Mouse (Mus musculus) activated CD4-positive, CD25-positive, alpha-beta regulatory T cell, adult 4 months (primary cell): ENCODE measurements at regions not wholly inside any gene's neighbourhood (a gene's known extent, or its start where the extent isn't known, plus 50 kb on each side); places are given as distances from the start of the nearest gene placed in this dataset.

Experiments used
- ATAC-seq: one replicate; pipeline ENCODE4 v1.8.0; 2017

GRCm38 (mm10) chr6:127207308-127207707 lies 55.3 kb upstream of the Ccnd2 start:
- no peak for ATAC-seq

GRCm38 (mm10) chr6:127213355-127213754 lies 61.4 kb upstream of the Ccnd2 start:
- no peak for ATAC-seq

GRCm38 (mm10) chr6:127215915-127216314 lies 63.9 kb upstream of the Ccnd2 start:
- peak; percentile 80 for ATAC-seq

- no peak for ATAC-seq
Observed at GRCm38 (mm10) chr6:127218634-127219445, 66.8 kb upstream of the Ccnd2 start.

GRCm38 (mm10) chr6:127219446-127219802 lies 67.4 kb upstream of the Ccnd2 start:
- ATAC-seq, result peak; percentile 49

GRCm38 (mm10) chr6:127226242-127226983 lies 74.4 kb upstream of the Ccnd2 start:
- ATAC-seq, result no peak

- ATAC-seq, result no peak
Observed at GRCm38 (mm10) chr6:127236510-127237109, 84.6 kb upstream of the Ccnd2 start.

- no peak for ATAC-seq
Observed at GRCm38 (mm10) chr6:127237168-127237567, 85.2 kb upstream of the Ccnd2 start.

GRCm38 (mm10) chr6:127239529-127240471 lies 87.8 kb upstream of the Ccnd2 start:
- ATAC-seq, result peak; percentile 71

GRCm38 (mm10) chr6:127240472-127241375 lies 88.7 kb upstream of the Ccnd2 start:
- ATAC-seq, result peak; percentile 25

GRCm38 (mm10) chr6:127241693-127242425 lies 89.9 kb upstream of the Ccnd2 start:
- ATAC-seq, result no peak

GRCm38 (mm10) chr6:127243032-127243431 lies 91.0 kb upstream of the Ccnd2 start:
- no peak for ATAC-seq

- peak; percentile 99 for ATAC-seq
Observed at GRCm38 (mm10) chr6:127245814-127246440, 93.9 kb upstream of the Ccnd2 start.

GRCm38 (mm10) chr6:127246730-127247129 lies 94.7 kb upstream of the Ccnd2 start:
- ATAC-seq, result no peak

- ATAC-seq, result no peak
Observed at GRCm38 (mm10) chr6:127247343-127247742, 95.3 kb upstream of the Ccnd2 start.

GRCm38 (mm10) chr6:127250181-127250873 lies 98.3 kb upstream of the Ccnd2 start:
- ATAC-seq, result no peak

- no peak for ATAC-seq
Observed at GRCm38 (mm10) chr6:127250874-127251670, 99.1 kb upstream of the Ccnd2 start.

GRCm38 (mm10) chr6:127251671-127251985 lies 99.6 kb upstream of the Ccnd2 start:
- ATAC-seq, result no peak
